Mouse (Mus musculus): Measurements from ENCODE around the gene Fbn1. TPM values are rescaled to one million over a fixed set of nuclear protein-coding genes. Genes with fewer than 3 reads are reported as not detected.
"Not testable (repeated sequence)": the region's sequence is repeated elsewhere in the genome, so short reads cannot be mapped to it uniquely, and the experiment has no call there.

Gene Fbn1
- polyA plus RNA-seq, 1 experiment from 2014 or later: 16.4 TPM

DNA sequence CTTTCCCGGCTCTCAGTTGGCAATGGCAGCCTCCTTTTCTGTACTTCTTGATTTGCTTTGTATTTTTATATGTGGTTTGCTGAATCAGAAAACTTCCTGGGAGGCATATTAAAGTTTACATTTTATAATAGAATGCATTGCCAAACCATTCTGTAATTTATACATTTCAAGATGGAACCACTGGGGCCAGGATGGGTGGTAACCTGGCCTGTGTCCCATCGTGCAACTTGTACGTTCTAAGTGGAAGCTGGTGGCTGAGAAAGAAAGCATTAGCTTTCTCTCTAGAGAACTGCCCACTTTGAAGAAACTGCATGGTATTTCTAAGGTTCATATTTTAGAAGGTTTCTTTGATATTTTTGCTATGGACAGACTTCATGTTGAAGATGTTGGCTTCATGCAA is 212.3 kb downstream of the Fbn1 start:
- H3K4me2 ChIP-seq: no peak overlapping the region
- 84% methylated on average over 3 of the region's 3 CpGs for WGBS
- no peak overlapping the region for H3K9ac ChIP-seq
- no peak for ATAC-seq (replicated peaks; ENCODE audit: low FRiP score)
- H3K4me1 ChIP-seq: 0 out of 2 replicates have a peak, but pooled peaks cover 6% of the 10 kb centered on the region
- no peak overlapping the region for H3K27ac ChIP-seq
- H3K4me3 ChIP-seq (replicated peaks): no peak overlapping the region
- no peaks in the 10 kb centered on the region for H3K9me3 ChIP-seq (replicated peaks)
- H3K36me3 ChIP-seq: no peaks in the 10 kb centered on the region
- no peaks in the 10 kb centered on the region for H3K27me3 ChIP-seq

- H3K9ac ChIP-seq: no peak overlapping the region
- 0 out of 2 replicates have a peak, but pooled peaks cover 6% of the 10 kb centered on the region for H3K4me1 ChIP-seq
- H3K36me3 ChIP-seq: no peaks in the 10 kb centered on the region
- H3K27ac ChIP-seq: no peak overlapping the region
- ATAC-seq (replicated peaks; ENCODE audit: low FRiP score): no peak
- no peaks in the 10 kb centered on the region for H3K27me3 ChIP-seq
- H3K4me2 ChIP-seq: no peak overlapping the region
- WGBS: 82% methylated on average over 5 of the region's 5 CpGs
- no peak overlapping the region for H3K4me3 ChIP-seq (replicated peaks)
- no peaks in the 10 kb centered on the region for H3K9me3 ChIP-seq (replicated peaks)
Measured at GRCm38 (mm10) chr2:125293969-125294491, 213.8 kb downstream of the Fbn1 start.

GRCm38 (mm10) chr2:125292616-125293015 is 215.2 kb downstream of the Fbn1 start:
- Histone ChIP-seq H3K9me3 (replicated peaks) (no peaks in the 10 kb centered on the region), H3K27me3 (no peaks in the 10 kb centered on the region), H3K4me1 (0 out of 2 replicates have a peak, but pooled peaks cover 1% of the 10 kb centered on the region), H3K27ac (no peak overlapping the region), H3K9ac (no peak overlapping the region), H3K4me2 (no peak overlapping the region), H3K36me3 (no peaks in the 10 kb centered on the region), H3K4me3 (replicated peaks) (no peak overlapping the region)
- WGBS: 69% methylated on average over 7 of the region's 7 CpGs
- ATAC-seq (replicated peaks; ENCODE audit: low FRiP score): no peak

DNA sequence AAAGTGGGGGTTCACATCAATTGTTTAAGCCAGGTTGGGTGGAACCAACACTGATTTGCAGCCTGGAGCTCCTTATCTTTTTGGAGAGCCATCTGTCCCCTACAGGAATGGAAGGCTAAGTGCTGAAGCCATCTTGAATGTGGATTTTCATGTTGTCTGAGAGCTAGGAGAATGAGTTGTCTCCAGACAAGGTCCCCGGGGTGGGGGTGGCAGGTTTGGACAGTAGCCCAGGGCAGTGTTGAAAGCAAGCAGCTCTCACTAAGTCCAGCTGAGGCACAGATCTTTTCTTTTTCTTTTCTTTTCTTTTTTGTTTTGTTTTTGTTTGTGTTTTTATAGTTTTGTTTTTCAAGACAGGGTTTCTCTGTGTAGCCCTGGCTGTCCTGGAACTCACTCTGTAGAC is 216.7 kb downstream of the Fbn1 start:
- Histone ChIP-seq H3K27ac (no peak overlapping the region), H3K27me3 (no peaks in the 10 kb centered on the region), H3K9ac (no peak overlapping the region), H3K9me3 (replicated peaks) (no peaks in the 10 kb centered on the region), H3K36me3 (no peaks in the 10 kb centered on the region), H3K4me3 (replicated peaks) (no peak overlapping the region), H3K4me2 (no peak overlapping the region), H3K4me1 (no peaks in the 10 kb centered on the region)
- 81% methylated on average over 1 of the region's 1 CpGs for WGBS
- ATAC-seq (replicated peaks; ENCODE audit: low FRiP score): no peak

DNA sequence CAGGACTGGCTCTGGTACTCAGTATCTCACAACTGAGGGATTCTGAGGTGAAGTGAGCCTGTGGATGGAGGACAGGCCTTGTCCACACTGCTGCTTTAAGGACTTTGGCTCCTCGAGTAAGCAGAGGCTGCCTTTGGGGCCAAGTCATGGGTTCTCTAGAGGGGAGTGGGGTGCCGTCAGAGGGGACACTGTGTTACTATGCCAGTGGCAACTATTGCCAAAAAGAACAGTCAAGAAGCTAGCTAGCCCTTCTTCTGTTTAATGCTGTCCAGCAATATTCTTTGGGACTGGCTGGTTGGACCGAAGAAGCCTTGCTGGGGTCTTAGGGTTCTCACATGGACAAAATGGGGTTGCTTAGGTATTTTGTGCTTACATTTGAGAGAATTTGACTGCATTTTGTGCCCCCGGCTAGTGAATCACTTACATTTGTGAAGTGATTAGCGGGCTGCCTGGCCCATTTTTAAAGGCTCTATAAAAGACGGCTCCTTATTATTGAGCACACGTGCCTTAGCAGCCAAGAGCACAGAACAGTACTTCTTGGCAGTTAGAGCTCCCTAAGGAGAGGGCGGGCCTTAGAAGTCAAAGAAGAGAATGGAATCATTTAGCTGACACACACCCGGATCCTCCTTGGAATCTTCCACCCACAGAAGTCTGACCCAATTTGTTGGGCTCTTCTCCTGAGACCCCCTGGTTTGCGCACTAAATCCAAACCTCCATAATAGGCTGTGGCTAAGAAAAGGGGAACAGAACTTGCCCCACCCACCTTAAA is 217.4 kb downstream of the Fbn1 start:
- Histone ChIP-seq H3K4me1 (no peaks in the 10 kb centered on the region), H3K9me3 (replicated peaks) (no peaks in the 10 kb centered on the region), H3K27me3 (no peaks in the 10 kb centered on the region), H3K4me3 (replicated peaks) (no peak overlapping the region), H3K27ac (no peak overlapping the region), H3K4me2 (no peak overlapping the region), H3K9ac (no peak overlapping the region), H3K36me3 (no peaks in the 10 kb centered on the region)
- 75% methylated on average over 10 of the region's 10 CpGs for WGBS
- ATAC-seq (replicated peaks; ENCODE audit: low FRiP score): no peak

DNA sequence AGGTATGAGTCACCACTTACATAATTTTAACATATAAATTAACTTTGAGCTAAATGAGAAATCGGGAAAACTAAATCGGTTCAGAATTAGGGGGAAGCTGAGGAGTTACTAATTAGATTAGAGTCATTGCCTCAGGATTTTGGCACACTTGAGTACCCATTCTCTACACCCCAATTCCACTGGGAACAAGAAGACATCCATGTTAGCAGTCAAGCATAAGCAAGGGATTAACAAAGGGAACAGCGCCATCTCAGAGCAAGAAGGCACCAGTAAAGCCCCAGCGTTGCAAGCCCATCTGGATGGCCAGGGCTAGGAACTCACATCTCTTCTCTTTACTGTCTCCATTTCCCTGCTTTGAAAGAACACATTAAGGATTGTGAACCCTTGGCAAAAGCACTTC is 222.0 kb downstream of the Fbn1 start:
- no peak for ATAC-seq (replicated peaks; ENCODE audit: low FRiP score)
- Histone ChIP-seq H3K27me3 (no peaks in the 10 kb centered on the region), H3K4me3 (replicated peaks) (no peak overlapping the region), H3K27ac (no peak overlapping the region), H3K4me2 (no peak overlapping the region), H3K9me3 (replicated peaks) (no peaks in the 10 kb centered on the region), H3K4me1 (peaks cover 11% of the 10 kb centered on the region), H3K9ac (no peak overlapping the region), H3K36me3 (no peaks in the 10 kb centered on the region)
- 87% methylated on average over 4 of the region's 4 CpGs for WGBS

- Histone ChIP-seq H3K4me3 (replicated peaks) (peak overlapping the region; percentile 24), H3K9me3 (replicated peaks) (no peaks in the 10 kb centered on the region), H3K4me2 (peak overlapping the region; percentile 54), H3K9ac (no peak overlapping the region), H3K27ac (peak overlapping the region; percentile 66; the same call in 1 of the 2 replicates), H3K27me3 (no peaks in the 10 kb centered on the region), H3K36me3 (no peaks in the 10 kb centered on the region), H3K4me1 (peaks cover 15% of the 10 kb centered on the region)
- peak; percentile 82 for ATAC-seq (replicated peaks; ENCODE audit: low FRiP score)
- 16% methylated on average over 14 of the region's 14 CpGs for WGBS
Measured at GRCm38 (mm10) chr2:125282334-125283206, 225.2 kb downstream of the Fbn1 start.

GRCm38 (mm10) chr2:125279995-125280394 is 227.8 kb downstream of the Fbn1 start:
- 45% methylated on average over 9 of the region's 9 CpGs for WGBS
- not testable (repeated sequence) for H3K36me3 ChIP-seq; H3K9ac ChIP-seq; ATAC-seq (replicated peaks; ENCODE audit: low FRiP score); H3K27ac ChIP-seq; H3K4me3 ChIP-seq (replicated peaks); H3K27me3 ChIP-seq; H3K4me2 ChIP-seq; H3K9me3 ChIP-seq (replicated peaks)
- H3K4me1 ChIP-seq: peaks cover 15% of the 10 kb centered on the region

DNA sequence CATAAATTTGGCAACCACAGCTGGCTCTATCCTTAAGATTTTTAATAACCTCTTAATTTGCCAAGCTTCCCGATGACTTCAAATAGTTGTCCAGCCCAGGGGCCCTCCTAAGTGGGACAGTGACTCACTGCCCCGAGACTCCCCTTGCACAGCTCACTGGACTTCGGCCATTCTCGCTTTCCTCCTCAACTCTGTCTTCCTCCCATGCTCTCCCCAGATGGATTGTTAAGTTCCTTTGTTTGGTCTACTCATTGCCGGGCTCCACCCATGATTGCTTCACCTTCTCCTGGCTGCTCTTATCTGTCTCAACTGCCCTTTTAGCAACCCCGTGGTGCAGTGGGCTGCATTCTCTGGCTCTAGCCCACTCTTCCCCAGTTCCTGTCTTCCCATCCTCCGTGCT is 229.3 kb downstream of the Fbn1 start:
- Histone ChIP-seq H3K27me3 (no peaks in the 10 kb centered on the region), H3K27ac (no peak overlapping the region), H3K4me2 (no peak overlapping the region), H3K4me3 (replicated peaks) (no peak overlapping the region), H3K4me1 (peaks cover 15% of the 10 kb centered on the region), H3K36me3 (no peaks in the 10 kb centered on the region), H3K9ac (no peak overlapping the region), H3K9me3 (replicated peaks) (no peaks in the 10 kb centered on the region)
- 59% methylated on average over 7 of the region's 7 CpGs for WGBS
- ATAC-seq (replicated peaks; ENCODE audit: low FRiP score): no peak

DNA sequence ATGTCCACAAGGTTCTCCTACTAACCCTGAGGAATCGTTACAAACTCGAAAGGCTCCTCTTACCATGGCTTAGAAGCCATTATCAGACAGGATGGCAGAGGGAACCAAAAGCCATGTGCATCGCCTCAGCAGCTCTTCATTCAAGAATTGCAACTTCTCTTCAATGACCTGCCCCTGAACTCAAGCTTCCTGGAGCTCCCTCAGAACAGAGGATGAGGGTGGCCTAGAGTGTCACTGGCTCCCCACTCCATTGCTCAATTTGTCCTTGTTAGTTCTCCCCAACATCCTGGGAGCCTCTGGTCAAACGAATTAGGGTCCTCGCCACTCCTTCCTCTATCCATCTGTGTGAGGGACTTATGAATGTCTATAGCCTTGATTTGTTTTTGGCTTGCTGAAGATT is 231.1 kb downstream of the Fbn1 start:
- Histone ChIP-seq H3K4me2 (no peak overlapping the region), H3K4me3 (replicated peaks) (no peak overlapping the region), H3K9me3 (replicated peaks) (no peaks in the 10 kb centered on the region), H3K27me3 (no peaks in the 10 kb centered on the region), H3K36me3 (no peaks in the 10 kb centered on the region), H3K27ac (no peak overlapping the region), H3K4me1 (0 out of 2 replicates have a peak, but pooled peaks cover 4% of the 10 kb centered on the region), H3K9ac (no peak overlapping the region)
- whole genome bisulfite sequencing: 87% methylated on average over 5 of the region's 5 CpGs
- ATAC-seq (replicated peaks; ENCODE audit: low FRiP score): no peak

GRCm38 (mm10) chr2:125275617-125276016 is 232.2 kb downstream of the Fbn1 start:
- no peak overlapping the region for H3K4me3 ChIP-seq (replicated peaks)
- H3K36me3 ChIP-seq: no peaks in the 10 kb centered on the region
- H3K9ac ChIP-seq: no peak overlapping the region
- H3K4me2 ChIP-seq: no peak overlapping the region
- ATAC-seq (replicated peaks; ENCODE audit: low FRiP score): 0 out of 2 replicates have a peak, but pooled peaks have one; percentile 33
- 0 out of 2 replicates have a peak, but pooled peaks cover 4% of the 10 kb centered on the region for H3K4me1 ChIP-seq
- no peaks in the 10 kb centered on the region for H3K27me3 ChIP-seq
- WGBS: 53% methylated on average over 5 of the region's 5 CpGs
- no peak overlapping the region for H3K27ac ChIP-seq
- no peaks in the 10 kb centered on the region for H3K9me3 ChIP-seq (replicated peaks)

DNA sequence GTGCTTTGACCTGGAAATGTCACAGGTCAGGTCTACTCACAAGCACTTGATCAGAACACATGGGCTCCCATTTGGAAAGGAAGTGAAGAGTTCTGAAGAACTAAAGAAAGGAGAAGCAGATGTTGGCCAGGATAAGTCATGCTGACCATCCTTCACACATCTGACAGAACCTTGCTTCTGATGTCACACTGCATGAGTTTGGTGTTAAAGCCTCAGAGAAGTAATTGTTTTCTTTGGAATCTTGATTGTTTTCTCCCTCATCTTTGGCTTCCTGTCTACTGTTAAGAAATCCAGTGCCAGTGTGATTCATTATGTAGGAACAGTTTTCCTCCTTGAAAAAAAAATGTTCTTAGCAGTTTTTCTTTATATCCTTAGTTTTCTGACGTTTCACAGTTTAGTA is 238.9 kb downstream of the Fbn1 start:
- no peaks in the 10 kb centered on the region for H3K27me3 ChIP-seq
- H3K4me2 ChIP-seq: no peak overlapping the region
- no peaks in the 10 kb centered on the region for H3K9me3 ChIP-seq (replicated peaks)
- no peak overlapping the region for H3K9ac ChIP-seq
- H3K4me3 ChIP-seq (replicated peaks): no peak overlapping the region
- H3K27ac ChIP-seq: no peak overlapping the region
- ATAC-seq (replicated peaks; ENCODE audit: low FRiP score): no peak
- H3K4me1 ChIP-seq: no peaks in the 10 kb centered on the region
- H3K36me3 ChIP-seq: no peaks in the 10 kb centered on the region
- WGBS: 41% methylated on average over 1 of the region's 1 CpGs
